Mouse (Mus musculus): ENCODE data around the gene Ramp2. TPM values are rescaled to one million over a fixed set of nuclear protein-coding genes. Genes with fewer than 3 reads are reported as not detected.

Gene Ramp2
- total RNA-seq, 2 experiments from 2014 or later = 50.2 to 72.5 TPM

DNA sequence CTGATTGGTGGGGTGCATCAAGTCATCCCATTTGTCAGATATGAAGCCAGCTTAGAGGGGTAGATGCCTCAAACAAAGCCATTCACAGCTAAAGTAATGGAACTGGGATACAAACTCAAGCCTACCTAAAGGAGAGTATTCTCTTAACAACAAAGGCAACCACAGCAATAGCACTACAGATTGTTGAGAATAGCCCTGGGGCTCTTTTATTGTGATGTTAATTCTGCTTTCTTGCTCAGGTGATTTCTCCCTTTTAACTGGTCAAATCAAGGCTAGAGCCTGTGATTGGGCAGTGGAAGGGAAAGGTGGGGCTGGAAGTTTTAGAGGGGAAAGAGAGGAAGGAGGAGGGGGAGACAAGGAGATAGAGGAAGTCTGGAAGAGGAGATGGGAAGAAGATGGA, 11.7 kb upstream of the Ramp2 start:
- DNase-seq (ENCODE audit: extremely low spot score in 1 of 2, low spot score in 1 of 2) = no peak

GRCm38 (mm10) chr11:101235429-101235828, 10.4 kb upstream of the Ramp2 start:
- DNase-seq (ENCODE audit: extremely low spot score in 1 of 2, low spot score in 1 of 2) = no peak

- no peak for DNase-seq (ENCODE audit: extremely low spot score in 1 of 2, low spot score in 1 of 2)
These were observed 9.0 kb upstream of the Ramp2 start for GRCm38 (mm10) chr11:101236782-101237181.

DNA sequence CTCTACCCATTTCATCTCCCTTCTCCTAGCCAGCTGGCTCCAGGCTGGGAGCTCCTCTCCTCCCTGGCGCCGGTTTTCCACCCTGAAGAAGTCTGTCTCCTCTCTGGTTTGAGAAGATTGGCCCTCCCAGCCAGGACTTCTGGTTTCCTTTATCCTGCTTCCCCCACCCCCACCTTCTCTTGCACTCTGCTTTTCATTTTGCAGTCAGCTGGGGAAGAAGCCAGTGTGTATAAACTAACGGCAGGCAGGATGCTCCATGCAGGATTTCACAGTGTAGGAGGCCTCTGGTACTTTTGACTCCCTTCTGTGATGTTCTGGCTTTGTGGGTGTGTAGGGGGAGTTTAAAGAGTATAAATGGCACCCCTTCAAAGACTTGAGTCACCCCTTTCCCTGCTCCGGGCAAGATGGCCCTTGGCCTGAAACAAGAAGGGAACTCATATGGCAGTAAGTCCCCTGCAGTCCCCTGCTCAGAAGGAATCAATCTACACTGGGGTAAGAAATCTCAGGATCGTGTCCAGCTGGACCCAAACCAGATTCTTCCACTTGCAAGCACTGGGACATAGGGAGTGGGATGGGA, 7.7 kb upstream of the Ramp2 start:
- DNase-seq (ENCODE audit: extremely low spot score in 1 of 2, low spot score in 1 of 2) = peak in 1 of 2 experiments; percentile 29

- no peak for DNase-seq (ENCODE audit: extremely low spot score in 1 of 2, low spot score in 1 of 2)
These were observed 757 bp upstream of the Ramp2 start for GRCm38 (mm10) chr11:101245071-101245470.

DNA sequence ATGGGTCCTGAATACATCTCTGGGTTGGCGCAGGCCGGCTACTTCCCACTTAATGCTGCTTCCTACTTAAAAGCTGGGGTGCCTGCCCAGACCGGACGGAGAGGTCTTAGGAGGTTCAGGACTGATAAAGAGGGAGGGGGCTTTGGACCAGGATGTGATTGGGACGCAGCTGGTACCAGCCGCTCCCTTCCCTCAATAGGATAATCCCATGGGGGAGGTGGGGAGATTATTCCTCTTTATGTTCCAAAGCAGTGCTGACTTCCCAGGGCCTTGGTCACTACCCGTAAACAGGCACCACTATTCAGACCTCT, 829 bp downstream of the Ramp2 start:
- DNase-seq (ENCODE audit: extremely low spot score in 1 of 2, low spot score in 1 of 2) = no peak

DNA sequence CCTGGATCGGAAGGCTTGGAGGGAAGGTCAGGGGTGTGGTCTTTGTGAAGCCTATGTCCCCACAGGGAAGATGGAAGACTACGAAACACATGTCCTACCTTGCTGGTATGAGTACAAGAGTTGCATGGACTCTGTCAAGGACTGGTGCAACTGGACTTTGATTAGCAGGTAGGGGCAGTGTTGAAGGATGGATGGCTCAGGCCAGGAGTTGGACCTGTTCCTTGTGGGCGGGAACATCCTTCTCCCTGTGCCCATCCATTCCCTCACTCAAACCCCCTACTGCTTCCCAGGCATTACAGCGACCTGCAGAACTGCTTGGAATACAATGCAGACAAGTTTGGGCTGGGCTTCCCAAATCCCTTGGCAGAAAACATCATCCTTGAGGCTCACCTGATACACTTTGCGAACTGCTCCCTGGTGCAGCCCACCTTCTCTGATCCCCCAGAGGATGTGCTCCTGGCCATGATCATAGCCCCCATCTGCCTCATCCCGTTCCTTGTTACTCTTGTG, 1.7 kb downstream of the Ramp2 start:
- no peak for DNase-seq (ENCODE audit: extremely low spot score in 1 of 2, low spot score in 1 of 2)

GRCm38 (mm10) chr11:101248258-101248994, 2.6 kb downstream of the Ramp2 start:
- peak; percentile 41 to 75 for DNase-seq (ENCODE audit: extremely low spot score in 1 of 2, low spot score in 1 of 2)

- no peak for DNase-seq (ENCODE audit: extremely low spot score in 1 of 2, low spot score in 1 of 2)
These were observed 5.2 kb downstream of the Ramp2 start for GRCm38 (mm10) chr11:101251031-101251430.

DNA sequence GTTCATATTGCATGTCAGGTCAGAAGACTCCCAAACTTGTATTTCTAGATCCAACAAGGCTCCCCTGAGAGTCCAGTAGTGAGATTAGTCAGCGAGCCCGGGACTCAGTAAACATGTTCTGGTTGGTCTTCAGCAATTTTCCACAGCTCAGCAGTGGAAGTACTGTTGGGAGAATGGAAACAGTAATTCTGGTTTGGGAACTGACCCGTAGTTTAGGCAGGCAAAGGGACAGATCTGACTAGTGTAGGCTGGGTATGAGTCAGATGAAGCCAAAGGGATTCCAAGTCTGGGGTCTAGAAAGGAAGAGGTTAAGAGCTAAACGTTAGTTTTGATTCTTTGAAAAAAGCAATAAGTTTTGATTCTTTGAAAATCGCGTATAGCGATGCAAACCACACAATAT, 7.1 kb downstream of the Ramp2 start:
- DNase-seq (ENCODE audit: extremely low spot score in 1 of 2, low spot score in 1 of 2) = no peak

GRCm38 (mm10) chr11:101253613-101254389, 8.0 kb downstream of the Ramp2 start, which contains the start of gene Vps25:
TSS of gene Vps25 (plus strand) at chr11:101253707.
- DNase-seq (ENCODE audit: extremely low spot score in 1 of 2, low spot score in 1 of 2) = peak; percentile 71 to 77

DNA sequence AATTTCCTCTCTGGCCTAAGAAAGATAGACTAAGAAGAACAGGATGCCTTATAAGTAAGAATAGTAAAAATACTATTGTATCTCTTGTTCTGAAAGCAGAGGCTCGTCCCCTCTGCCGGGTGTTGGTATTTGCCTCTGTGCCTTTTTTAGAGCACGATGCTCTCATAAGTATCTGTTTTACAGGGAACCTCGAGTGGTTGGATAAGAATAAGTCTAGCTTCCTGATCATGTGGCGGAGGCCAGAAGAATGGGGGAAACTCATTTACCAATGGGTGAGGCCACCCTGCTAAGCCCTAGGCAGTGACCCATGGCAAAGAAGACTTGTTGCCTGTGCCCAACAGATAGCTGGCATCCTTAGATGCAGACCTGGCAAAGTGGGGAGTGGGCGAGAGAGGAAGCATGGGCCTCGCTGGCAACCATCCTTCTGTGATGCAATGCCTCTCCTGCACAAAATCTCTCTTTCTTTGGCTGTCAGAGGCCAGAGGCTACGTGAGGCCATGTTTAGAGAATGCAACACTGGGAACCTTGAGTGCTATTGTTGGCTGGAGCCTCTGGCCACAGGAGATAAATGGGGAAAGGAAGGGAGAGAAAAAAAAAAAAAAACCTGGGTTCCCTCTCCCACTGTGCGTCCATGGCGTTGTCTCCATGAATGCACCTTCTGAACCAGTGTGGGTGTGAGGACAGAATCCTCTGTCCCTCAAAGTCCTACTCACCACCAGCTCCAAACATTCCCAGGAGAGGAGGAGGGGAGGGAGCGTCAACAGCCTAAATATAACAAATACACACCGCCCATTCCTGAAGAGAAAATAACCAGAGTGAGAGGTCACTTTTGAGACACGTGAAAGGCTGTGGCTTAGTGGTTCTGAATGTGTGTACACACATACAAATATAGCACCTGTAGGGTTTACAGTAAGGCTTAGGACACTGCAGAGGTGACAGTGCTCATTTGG, 10.3 kb downstream of the Ramp2 start:
- no peak for DNase-seq (ENCODE audit: extremely low spot score in 1 of 2, low spot score in 1 of 2)

GRCm38 (mm10) chr11:101259261-101259712, 13.5 kb downstream of the Ramp2 start:
- DNase-seq (ENCODE audit: extremely low spot score in 1 of 2, low spot score in 1 of 2) = peak; percentile 42 to 49

GRCm38 (mm10) chr11:101259948-101260825, 14.4 kb downstream of the Ramp2 start, which contains the start of gene Wnk4:
TSS of gene Wnk4 (plus strand) at chr11:101260567.
- DNase-seq (ENCODE audit: extremely low spot score in 1 of 2, low spot score in 1 of 2) = no peak

- no peak for DNase-seq (ENCODE audit: extremely low spot score in 1 of 2, low spot score in 1 of 2)
These were observed 15.1 kb downstream of the Ramp2 start for GRCm38 (mm10) chr11:101260826-101261380.

DNA sequence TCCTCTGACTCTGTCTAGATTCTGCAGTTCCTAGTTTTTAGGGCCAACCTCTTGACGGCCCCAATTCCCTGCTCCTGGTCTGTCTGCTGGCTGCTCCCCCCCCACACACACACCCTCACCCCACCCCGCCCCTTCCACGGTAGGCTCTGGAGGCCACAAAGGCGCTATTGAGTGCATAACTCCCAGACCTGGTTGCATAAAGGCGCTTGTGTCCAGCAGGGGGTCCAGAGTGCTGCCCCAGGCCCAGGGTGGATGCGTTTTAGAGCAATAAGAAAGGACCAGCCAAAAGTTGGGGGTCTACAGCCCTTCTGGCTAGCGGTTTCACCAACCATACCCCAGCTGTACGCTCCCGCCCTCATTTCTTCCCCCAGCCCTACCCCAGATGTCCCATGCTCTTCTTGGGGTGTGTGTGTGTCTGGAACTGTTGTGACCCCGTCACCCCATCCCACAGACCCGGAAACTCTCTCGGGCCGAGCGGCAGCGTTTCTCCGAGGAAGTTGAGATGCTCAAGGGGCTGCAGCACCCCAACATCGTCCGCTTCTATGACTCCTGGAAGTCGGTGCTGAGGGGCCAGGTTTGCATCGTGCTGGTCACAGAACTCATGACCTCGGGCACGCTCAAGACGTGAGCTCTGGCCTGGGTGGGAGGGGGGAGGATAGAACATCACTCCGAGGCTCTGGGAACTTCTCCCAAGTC, 16.6 kb downstream of the Ramp2 start:
- no peak for DNase-seq (ENCODE audit: extremely low spot score in 1 of 2, low spot score in 1 of 2)

GRCm38 (mm10) chr11:101263138-101263988, 17.5 kb downstream of the Ramp2 start:
- no peak for DNase-seq (ENCODE audit: extremely low spot score in 1 of 2, low spot score in 1 of 2)
